Mouse (Mus musculus): ENCODE data around the gene Rasd1.

GRCm38 (mm10) chr11:59977831-59978230 is 13.1 kb upstream of the Rasd1 start:
- no peak for TF ChIP-seq POLR2A (IDR thresholded peaks at IDR 0.05; ENCODE audit: extremely low read depth, insufficient read depth, low read length)
- TF ChIP-seq CTCF (IDR thresholded peaks at IDR 0.05; ENCODE audit: extremely low read depth, insufficient read depth, low read length), result no peak

Data from cortical plate, adult 2 months (tissue).